10 mouse cellular contexts compared by ENCODE assay signal in genomic region chr5:89679871-89680536, GRCm38 (mm10).
DNase-seq lines count a peak whose midpoint lies in the region; ATAC-seq lines count a peak whose summit lies in the region.
"Had no signal": no experiment of that assay in that cellular context is flagged by ENCODE, and none has a peak within 500 bp of the region (broad histone marks: within the 10 kb centered on the region; RNA-seq: fewer than 3 reads in every experiment).

No protein-coding gene starts in this region.

- ATAC-seq in liver, embryonic 12.5 days: no peak
- ATAC-seq in embryonic facial prominence, embryonic 13.5 days (ENCODE audit: insufficient number of reproducible peaks, insufficient read depth, low FRiP score, low TSS enrichment, low read depth): no peak
- no peak for ATAC-seq in limb, embryonic 11.5 days (ENCODE audit: insufficient number of reproducible peaks, low FRiP score, low TSS enrichment, low read depth)

- no peaks in the 10 kb centered on the region for H3K4me1 ChIP-seq in liver, embryonic 12.5 days
- H3K4me1 ChIP-seq in embryonic facial prominence, embryonic 13.5 days: no peaks in the 10 kb centered on the region
- H3K4me1 ChIP-seq in limb, embryonic 11.5 days (ENCODE audit: control insufficient read depth, insufficient read depth, low read length): no peaks in the 10 kb centered on the region
- H3K4me1 ChIP-seq: neural tube, embryonic 13.5 days had no signal

- no peaks in the 10 kb centered on the region for H3K27me3 ChIP-seq in liver, embryonic 12.5 days (replicated peaks)
- H3K27me3 ChIP-seq in embryonic facial prominence, embryonic 13.5 days: no peaks in the 10 kb centered on the region
- no peaks in the 10 kb centered on the region for H3K27me3 ChIP-seq in limb, embryonic 11.5 days (ENCODE audit: control insufficient read depth, insufficient read depth, low read length)
- H3K27me3 ChIP-seq: neural tube, embryonic 13.5 days had no signal

- H3K9me3 ChIP-seq in liver, embryonic 12.5 days (replicated peaks): no peaks in the 10 kb centered on the region
- no peaks in the 10 kb centered on the region for H3K9me3 ChIP-seq in embryonic facial prominence, embryonic 13.5 days
- no peaks in the 10 kb centered on the region for H3K9me3 ChIP-seq in limb, embryonic 11.5 days (ENCODE audit: control insufficient read depth, low read length)
- H3K9me3 ChIP-seq: neural tube, embryonic 13.5 days had no signal

- no peak overlapping the region for H3K4me3 ChIP-seq in liver, embryonic 12.5 days
- no peak overlapping the region for H3K4me3 ChIP-seq in embryonic facial prominence, embryonic 13.5 days
- H3K4me3 ChIP-seq in limb, embryonic 11.5 days (ENCODE audit: low read depth, low read length): no peak overlapping the region
- H3K4me3 ChIP-seq: neural tube, embryonic 13.5 days had no signal

- H3K36me3 ChIP-seq in liver, embryonic 12.5 days: no peaks in the 10 kb centered on the region
- no peaks in the 10 kb centered on the region for H3K36me3 ChIP-seq in embryonic facial prominence, embryonic 13.5 days
- H3K36me3 ChIP-seq in limb, embryonic 11.5 days (ENCODE audit: control insufficient read depth, insufficient read depth, low read length): no peaks in the 10 kb centered on the region
- H3K36me3 ChIP-seq: G1E; neural tube, embryonic 13.5 days had no signal

- DNase-seq in cerebellum, adult 18-20 months: peak; percentile 31 to 55
- no peak for DNase-seq in cerebellum, adult 9-11 months
- peak; percentile 28 for DNase-seq in liver
- peak; percentile 56 for DNase-seq in R1 (ENCODE audit: low read depth, low spot score)
- peak; percentile 68 for DNase-seq in limb, embryonic 11.5 days (ENCODE audit: low spot score)
- DNase-seq in spleen, postnatal 4 days (ENCODE audit: low spot score in 2 of 2): no peak

- no peak overlapping the region for H3K27ac ChIP-seq in liver, embryonic 12.5 days
- H3K27ac ChIP-seq in embryonic facial prominence, embryonic 13.5 days: no peak overlapping the region
- H3K27ac ChIP-seq in limb, embryonic 11.5 days (replicated peaks; ENCODE audit: low read depth, low read length): no peak overlapping the region
- H3K27ac ChIP-seq: neural tube, embryonic 13.5 days had no signal

- no peak overlapping the region for H3K9ac ChIP-seq in liver, embryonic 12.5 days
- H3K9ac ChIP-seq in embryonic facial prominence, embryonic 13.5 days: no peak overlapping the region
- H3K9ac ChIP-seq in limb, embryonic 11.5 days (ENCODE audit: low read length): no peak overlapping the region
- H3K9ac ChIP-seq: neural tube, embryonic 13.5 days had no signal

- no peak overlapping the region for H3K4me2 ChIP-seq in liver, embryonic 12.5 days
- peak overlapping the region; percentile 31; the same call in 1 of the 2 replicates for H3K4me2 ChIP-seq in embryonic facial prominence, embryonic 13.5 days
- H3K4me2 ChIP-seq in limb, embryonic 11.5 days (ENCODE audit: low read depth, severe bottlenecking): no peak overlapping the region
- H3K4me2 ChIP-seq: neural tube, embryonic 13.5 days had no signal

- 62% methylated on average over 5 of the region's 5 CpGs for WGBS in liver, embryonic 12.5 days (ENCODE audit: insufficient replicate concordance)
- 65% methylated on average over 5 of the region's 5 CpGs for WGBS in embryonic facial prominence, embryonic 13.5 days
- WGBS in limb, embryonic 11.5 days: 65% methylated on average over 5 of the region's 5 CpGs

Comparison
In these comparisons a context has a peak if more than half of its experiments do, and no peak if none do; other contexts are left out.
1. DNase-seq: peak in cerebellum, adult 18-20 months (2 of 2), liver (single experiment), R1 (single experiment) and limb, embryonic 11.5 days (single experiment); none in cerebellum, adult 9-11 months (single experiment) and spleen, postnatal 4 days (0 of 2).